Mouse (Mus musculus) urinary bladder, postnatal 10 days (tissue): Measurements from ENCODE around the gene Fam151a.
"Not testable (repeated sequence)": the region's sequence is repeated elsewhere in the genome, so short reads cannot be mapped to it uniquely, and the experiment has no call there.

ENCODE experiments used
- DNase-seq: peaks from one replicate; pipeline ENCODE4 v3.0.0; 2022; ENCODE audit warnings: low spot score

The Fam151a gene

GRCm38 (mm10) chr4:106733636-106734035, at the start of gene Fam151a:
Gene Fam151a (plus strand): TSS chr4:106733889.
- DNase-seq: no peak

GRCm38 (mm10) chr4:106688636-106689296, 44.9 kb upstream of the Fam151a start:
- no peak for DNase-seq

GRCm38 (mm10) chr4:106693841-106694430, 39.8 kb upstream of the Fam151a start:
- DNase-seq: no peak

- no peak for DNase-seq
Measured at GRCm38 (mm10) chr4:106699989-106700388, 33.7 kb upstream of the Fam151a start.

GRCm38 (mm10) chr4:106700798-106701197, 32.9 kb upstream of the Fam151a start:
- DNase-seq: no peak

GRCm38 (mm10) chr4:106703956-106704355, 29.7 kb upstream of the Fam151a start:
- no peak for DNase-seq

- DNase-seq: no peak
Measured at GRCm38 (mm10) chr4:106704416-106704815, 29.3 kb upstream of the Fam151a start.

- DNase-seq: no peak
Measured at GRCm38 (mm10) chr4:106705096-106705665, 28.5 kb upstream of the Fam151a start.

- no peak for DNase-seq
Measured at GRCm38 (mm10) chr4:106707957-106708356, 25.7 kb upstream of the Fam151a start.

- DNase-seq: peak; percentile 53
Measured at GRCm38 (mm10) chr4:106708408-106708807, 25.3 kb upstream of the Fam151a start.

GRCm38 (mm10) chr4:106713622-106714021, 20.1 kb upstream of the Fam151a start:
- DNase-seq: no peak

- no peak for DNase-seq
Measured at GRCm38 (mm10) chr4:106720631-106721030, 13.1 kb upstream of the Fam151a start.

- DNase-seq: no peak
Measured at GRCm38 (mm10) chr4:106730814-106731213, 2.9 kb upstream of the Fam151a start, which contains the start of gene Mroh7. Gene Mroh7 (minus strand): TSS chr4:106730925.

- DNase-seq: not testable (repeated sequence)
Measured at GRCm38 (mm10) chr4:106736884-106737283, 3.2 kb downstream of the Fam151a start.

- no peak for DNase-seq
Measured at GRCm38 (mm10) chr4:106737904-106738303, 4.2 kb downstream of the Fam151a start.

GRCm38 (mm10) chr4:106745862-106746261, 12.2 kb downstream of the Fam151a start:
- no peak for DNase-seq

- no peak for DNase-seq
Measured at GRCm38 (mm10) chr4:106747001-106747580, 13.4 kb downstream of the Fam151a start.

- no peak for DNase-seq
Measured at GRCm38 (mm10) chr4:106749699-106750098, 16.0 kb downstream of the Fam151a start.

- no peak for DNase-seq
Measured at GRCm38 (mm10) chr4:106751726-106752125, 18.0 kb downstream of the Fam151a start.

- no peak for DNase-seq
Measured at GRCm38 (mm10) chr4:106764166-106764565, 30.5 kb downstream of the Fam151a start.

- no peak for DNase-seq
Measured at GRCm38 (mm10) chr4:106769306-106769705, 35.6 kb downstream of the Fam151a start.

- no peak for DNase-seq
Measured at GRCm38 (mm10) chr4:106772558-106772957, 38.9 kb downstream of the Fam151a start.

- DNase-seq: not testable (repeated sequence)
Measured at GRCm38 (mm10) chr4:106775767-106776166, 42.1 kb downstream of the Fam151a start.
